Mouse (Mus musculus) hindbrain, embryonic 14.5 days (tissue): ENCODE data around the gene Psmd7. TPM values are rescaled to one million over a fixed set of nuclear protein-coding genes. Genes with fewer than 3 reads are reported as not detected.

ENCODE experiments used
- ATAC-seq: fragments of 200-750 bp; cut with Nextera tagmentation; 2 replicates; pipeline ENCODE4 v1.8.0; 2017; ENCODE audit warnings: moderate number of reproducible peaks, mild to moderate bottlenecking, moderate TSS enrichment, moderate library complexity; ENCODE audit not compliant: low FRiP score
- DNase-seq: peaks from one replicate; pipeline ENCODE4 v3.0.0-alpha.2; 2015; ENCODE audit warnings: low spot score
- H3K27ac ChIP-seq: fragments of 300-500 bp; sonication (generic); 2 replicates; pipeline ENCODE4 v1.5.1; 2014; ENCODE audit warnings: mild to moderate bottlenecking, moderate library complexity
- H3K27me3 ChIP-seq: fragments of 300-500 bp; sonication (generic); 2 replicates; pipeline ENCODE4 v1.6.1; 2014; ENCODE audit warnings: mild to moderate bottlenecking, low read length, mixed read lengths; ENCODE audit not compliant: control insufficient read depth, insufficient read depth
- H3K36me3 ChIP-seq: fragments of 300-500 bp; sonication (generic); replicated peaks from 2 replicates; pipeline ENCODE4 v1.6.1; 2014; ENCODE audit not compliant: control insufficient read depth, insufficient read depth
- H3K4me1 ChIP-seq: fragments of 300-500 bp; sonication (generic); replicated peaks from 2 replicates; pipeline ENCODE4 v1.6.1; 2014; ENCODE audit warnings: antibody characterized with exemption, low read length, mixed read lengths; ENCODE audit not compliant: control insufficient read depth, insufficient read depth
- H3K4me2 ChIP-seq: fragments of 300-500 bp; sonication (generic); replicated peaks from 2 replicates; pipeline ENCODE4 v1.6.1; 2014; ENCODE audit warnings: mild to moderate bottlenecking, moderate library complexity
- H3K4me3 ChIP-seq: fragments of 300-500 bp; sonication (generic); replicated peaks from 2 replicates; pipeline ENCODE4 v1.5.1; 2014; ENCODE audit warnings: mild to moderate bottlenecking, low read length
- H3K9ac ChIP-seq: fragments of 300-500 bp; sonication (generic); 2 replicates; pipeline ENCODE4 v1.6.1; 2014
- H3K9me3 ChIP-seq: fragments of 300-500 bp; sonication (generic); 2 replicates; pipeline ENCODE4 v1.6.1; 2016; ENCODE audit warnings: low read length; ENCODE audit not compliant: control insufficient read depth
- WGBS: fragments of 180-500 bp; shearing (Covaris S2); extraction: QIAGEN DNeasy Blood & Tissue Kit; methylation state at CpG from one replicate; pipeline ENCODE4 v1.1.7; 2014; 5-methylcytosine and 5-hydroxymethylcytosine counted together
- polyA plus RNA-seq: library from polyadenylated mRNA; unstranded; fragments of >200 nt; fragmentation: Nextera tagmentation; extraction: Ambion mirVana; gene quantifications from 2 replicates; pipeline ENCODE4 v1.2.1, GENCODE M21; 2014

The Psmd7 gene
- polyA plus RNA-seq, 1 experiment from 2014 or later = 219 TPM

DNA sequence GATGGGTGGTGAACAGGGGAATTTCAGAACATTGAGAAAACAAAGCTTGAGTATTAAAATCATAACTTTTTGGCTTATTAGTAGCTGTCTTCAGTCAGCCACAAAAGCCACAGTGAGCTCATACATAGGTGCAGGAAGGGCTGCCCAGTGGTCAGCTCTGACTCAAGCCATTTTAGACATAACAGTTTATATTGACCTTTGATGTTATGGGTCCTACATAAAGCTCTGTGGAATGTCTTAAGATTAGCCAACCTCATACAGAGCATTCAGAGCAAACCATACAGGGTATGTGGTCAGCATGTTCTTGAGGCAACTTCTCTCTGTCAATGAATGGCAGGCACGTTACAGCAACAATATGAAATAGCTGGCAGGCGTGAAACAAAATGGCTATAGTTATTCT lies 17.2 kb downstream of the Psmd7 start:
- Histone ChIP-seq H3K27ac (no peak overlapping the region), H3K36me3 (no peaks in the 10 kb centered on the region), H3K4me1 (no peaks in the 10 kb centered on the region), H3K9me3 (no peaks in the 10 kb centered on the region), H3K4me2 (no peak overlapping the region), H3K27me3 (no peaks in the 10 kb centered on the region), H3K4me3 (no peak overlapping the region), H3K9ac (no peak overlapping the region)
- WGBS = 89% methylated on average over 2 of the region's 2 CpGs
- ATAC-seq (no peak), DNase-seq (no peak)

DNA sequence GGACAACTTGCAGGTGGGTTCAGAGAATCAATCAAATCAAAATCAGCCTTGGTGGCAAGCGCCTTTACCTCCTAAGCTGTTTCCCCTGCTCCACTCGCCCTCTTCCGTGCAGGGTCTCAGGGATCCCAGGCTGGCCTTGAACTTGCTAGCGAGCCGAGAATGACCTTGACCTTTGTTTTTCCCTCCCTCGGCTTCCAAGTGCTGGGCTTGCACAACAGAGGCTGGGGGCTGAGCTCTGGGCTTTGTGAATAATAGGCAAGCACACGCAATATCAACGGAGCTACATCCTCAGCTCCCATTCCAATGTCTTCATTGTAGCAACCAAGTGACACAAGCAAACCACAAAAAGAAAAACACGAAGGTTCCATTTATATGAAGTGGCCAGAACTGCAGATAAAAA lies 26.1 kb downstream of the Psmd7 start:
- DNase-seq = no peak
- WGBS = 80% methylated on average over 9 of the region's 9 CpGs
- Histone ChIP-seq H3K36me3 (0 out of 2 replicates have a peak, but pooled peaks cover 12% of the 10 kb centered on the region), H3K9ac (no peak overlapping the region), H3K27ac (no peak overlapping the region), H3K4me3 (no peak overlapping the region), H3K4me1 (no peaks in the 10 kb centered on the region), H3K9me3 (no peaks in the 10 kb centered on the region), H3K4me2 (no peak overlapping the region), H3K27me3 (no peaks in the 10 kb centered on the region)
- no peak for ATAC-seq

DNA sequence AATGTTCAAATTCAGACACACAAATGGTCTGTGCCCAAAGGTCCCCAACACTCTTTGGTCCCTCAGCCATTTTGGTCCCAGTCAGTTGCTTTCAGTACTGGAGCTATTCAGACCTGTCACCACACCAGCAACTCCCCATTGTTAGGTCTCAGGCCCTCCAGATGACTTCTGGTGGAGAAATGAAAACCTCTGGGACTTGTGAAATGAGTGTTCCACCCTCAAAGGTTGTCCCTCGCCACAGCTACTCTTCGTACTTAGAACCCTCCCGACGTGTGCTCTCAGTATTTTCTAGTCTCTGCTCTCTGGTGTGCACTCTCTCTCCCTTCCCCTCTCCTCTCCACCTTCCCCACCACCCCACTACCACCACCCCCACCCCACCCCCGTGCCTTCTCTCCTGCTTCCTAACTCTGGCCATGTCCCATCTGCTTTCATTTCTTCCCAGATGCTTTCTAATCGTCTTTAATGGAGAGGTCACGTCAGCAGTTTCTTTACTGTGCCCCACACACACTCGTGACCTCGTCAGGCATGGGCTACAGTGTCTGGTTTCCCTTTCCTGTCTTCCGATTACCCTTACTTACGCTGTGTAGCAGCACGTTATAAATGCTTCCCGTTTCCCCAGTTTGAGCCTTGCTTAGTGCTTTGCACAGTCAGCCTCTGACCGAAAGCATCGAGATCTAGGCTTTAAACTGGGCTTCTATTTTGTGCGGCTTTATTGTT lies 27.3 kb downstream of the Psmd7 start:
- no peak for DNase-seq

GRCm38 (mm10) chr8:107556511-107556936 lies 31.7 kb downstream of the Psmd7 start:
- Histone ChIP-seq H3K27ac (no peak overlapping the region), H3K4me1 (no peaks in the 10 kb centered on the region), H3K36me3 (peaks cover 28% of the 10 kb centered on the region), H3K9me3 (no peaks in the 10 kb centered on the region), H3K9ac (0 out of 2 replicates have a peak overlapping the region, but pooled peaks have one; percentile 12), H3K4me2 (no peak overlapping the region), H3K27me3 (no peaks in the 10 kb centered on the region), H3K4me3 (no peak overlapping the region)
- peak; percentile 34 for DNase-seq
- ATAC-seq = peak; percentile 43; the same call in 1 of the 2 replicates
- 21% methylated on average over 12 of the region's 12 CpGs for WGBS

More for the DNA sequence above, 27.3 kb downstream of the Psmd7 start:
- Histone ChIP-seq H3K27ac (no peak overlapping the region), H3K9ac (no peak overlapping the region), H3K4me2 (no peak overlapping the region), H3K9me3 (no peaks in the 10 kb centered on the region), H3K4me3 (no peak overlapping the region), H3K4me1 (no peaks in the 10 kb centered on the region), H3K36me3 (peaks cover 21% of the 10 kb centered on the region; the same call in 1 of the 2 replicates), H3K27me3 (no peaks in the 10 kb centered on the region)
- ATAC-seq = no peak
- WGBS = 71% methylated on average over 16 of the region's 16 CpGs

DNA sequence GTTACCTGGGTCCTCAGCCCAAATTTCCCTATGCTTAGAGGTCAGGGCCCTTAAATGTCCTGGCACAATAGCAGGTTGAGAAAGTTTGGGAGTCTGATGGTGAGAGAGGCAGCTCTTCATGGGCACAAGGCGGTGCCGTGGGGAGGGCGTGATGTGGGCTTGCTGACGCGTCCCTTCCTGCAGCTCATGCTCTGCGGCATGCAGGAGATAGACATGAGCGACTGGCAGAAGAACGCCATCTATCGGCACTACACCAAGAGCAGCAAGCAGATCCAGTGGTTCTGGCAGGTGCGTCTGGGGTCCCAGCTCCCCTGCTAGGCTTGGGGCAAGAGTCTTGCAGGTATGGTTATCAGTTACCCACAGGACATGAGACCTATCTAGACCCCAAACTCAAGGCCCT lies 33.0 kb downstream of the Psmd7 start:
- H3K4me2 ChIP-seq = no peak overlapping the region
- no peak overlapping the region for H3K4me3 ChIP-seq
- peaks cover 28% of the 10 kb centered on the region for H3K36me3 ChIP-seq
- no peak overlapping the region for H3K27ac ChIP-seq
- H3K9me3 ChIP-seq = no peaks in the 10 kb centered on the region
- WGBS = 94% methylated on average over 10 of the region's 10 CpGs
- no peaks in the 10 kb centered on the region for H3K27me3 ChIP-seq
- H3K4me1 ChIP-seq = no peaks in the 10 kb centered on the region
- DNase-seq (no peak), ATAC-seq (no peak)
- no peak overlapping the region for H3K9ac ChIP-seq

DNA sequence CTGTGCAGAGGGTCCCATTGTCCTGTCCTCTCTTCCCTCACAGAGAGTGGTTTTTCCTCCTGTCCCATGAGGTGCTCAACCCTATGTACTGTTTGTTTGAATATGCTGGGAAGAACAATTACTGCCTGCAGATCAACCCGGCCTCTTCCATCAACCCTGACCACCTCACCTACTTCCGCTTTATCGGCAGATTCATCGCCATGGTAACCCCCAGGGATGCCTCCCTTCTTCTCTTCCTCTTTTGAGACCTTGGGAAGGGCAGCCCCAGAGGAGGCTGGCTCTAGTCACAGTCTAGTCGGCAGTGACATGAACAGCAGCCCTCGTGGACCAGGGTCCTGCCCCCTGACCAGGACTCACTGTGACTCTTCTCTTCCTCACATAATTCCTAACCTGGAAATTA lies 36.0 kb downstream of the Psmd7 start:
- Histone ChIP-seq H3K4me2 (no peak overlapping the region), H3K27ac (no peak overlapping the region), H3K36me3 (peaks cover 36% of the 10 kb centered on the region), H3K4me3 (no peak overlapping the region), H3K9me3 (no peaks in the 10 kb centered on the region), H3K9ac (no peak overlapping the region), H3K27me3 (no peaks in the 10 kb centered on the region), H3K4me1 (no peaks in the 10 kb centered on the region)
- ATAC-seq (no peak), DNase-seq (no peak)
- WGBS = 22% methylated on average over 6 of the region's 6 CpGs

- H3K9ac ChIP-seq = no peak overlapping the region
- H3K36me3 ChIP-seq = peaks cover 33% of the 10 kb centered on the region
- no peak overlapping the region for H3K4me2 ChIP-seq
- no peak overlapping the region for H3K27ac ChIP-seq
- DNase-seq = no peak
- ATAC-seq = no peak
- H3K9me3 ChIP-seq = no peaks in the 10 kb centered on the region
- H3K27me3 ChIP-seq = no peaks in the 10 kb centered on the region
- H3K4me1 ChIP-seq = no peaks in the 10 kb centered on the region
- WGBS = 92% methylated on average over 8 of the region's 8 CpGs
- no peak overlapping the region for H3K4me3 ChIP-seq
These were observed 41.4 kb downstream of the Psmd7 start for GRCm38 (mm10) chr8:107546817-107547216.

DNA sequence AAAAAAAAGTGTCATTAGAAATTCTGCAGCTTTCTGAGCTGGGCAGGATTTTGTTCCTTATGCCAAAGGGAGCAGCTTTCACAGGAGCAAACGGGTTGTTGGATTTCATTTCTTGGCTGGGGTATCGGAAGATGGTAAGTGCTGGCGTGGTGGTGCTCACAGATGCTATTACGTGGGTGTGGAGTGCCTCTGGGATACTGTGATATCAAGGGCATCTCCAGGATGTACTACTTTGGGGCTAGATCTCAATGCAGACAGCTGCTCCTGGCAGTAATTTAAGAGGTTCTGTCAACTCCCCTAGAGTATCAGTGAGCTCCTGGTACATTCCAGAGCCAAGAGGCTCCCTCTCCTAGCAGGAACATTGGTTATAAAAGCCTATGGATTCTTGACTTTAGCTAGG lies 42.1 kb downstream of the Psmd7 start:
- WGBS = 98% methylated on average over 4 of the region's 4 CpGs
- H3K9ac ChIP-seq = no peak overlapping the region
- DNase-seq (no peak), ATAC-seq (no peak)
- H3K9me3 ChIP-seq = no peaks in the 10 kb centered on the region
- no peaks in the 10 kb centered on the region for H3K27me3 ChIP-seq
- H3K4me1 ChIP-seq = no peaks in the 10 kb centered on the region
- H3K36me3 ChIP-seq = peaks cover 38% of the 10 kb centered on the region
- H3K27ac ChIP-seq = no peak overlapping the region
- H3K4me3 ChIP-seq = no peak overlapping the region
- H3K4me2 ChIP-seq = no peak overlapping the region

DNA sequence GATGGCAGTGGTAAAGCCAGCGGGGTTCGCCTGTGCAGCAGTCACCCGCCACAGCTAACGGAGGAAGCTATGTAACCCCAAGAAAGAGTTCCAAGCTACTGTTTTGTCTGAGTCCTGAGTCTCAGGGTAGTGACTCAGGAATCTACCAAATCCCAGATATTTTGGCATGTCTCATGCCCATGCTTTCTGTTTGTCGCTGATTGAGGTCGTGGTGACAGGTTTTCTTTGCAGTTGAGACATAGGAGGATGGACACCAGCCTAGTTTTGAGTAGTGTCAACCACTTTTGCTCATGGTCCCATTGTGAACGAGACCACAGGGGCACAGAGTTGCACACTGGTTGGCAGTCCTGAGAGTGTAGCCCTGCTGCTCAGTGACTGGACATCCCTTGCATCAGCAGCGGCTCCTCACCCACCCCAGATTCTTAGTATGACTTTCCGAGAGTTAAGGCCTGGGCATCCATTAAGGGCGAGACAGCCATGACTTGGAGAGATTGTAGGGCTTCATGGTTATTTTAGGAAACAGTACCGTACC lies 42.6 kb downstream of the Psmd7 start:
- DNase-seq (no peak), ATAC-seq (no peak)
- H3K9me3 ChIP-seq = no peaks in the 10 kb centered on the region
- H3K27me3 ChIP-seq = no peaks in the 10 kb centered on the region
- no peak overlapping the region for H3K4me3 ChIP-seq
- H3K4me1 ChIP-seq = no peaks in the 10 kb centered on the region
- H3K27ac ChIP-seq = no peak overlapping the region
- no peak overlapping the region for H3K4me2 ChIP-seq
- WGBS = 91% methylated on average over 11 of the region's 11 CpGs
- H3K9ac ChIP-seq = no peak overlapping the region
- H3K36me3 ChIP-seq = peaks cover 43% of the 10 kb centered on the region
